Mouse (Mus musculus) small intestine, adult 2 months (tissue): ENCODE data around the gene H60c. TPM values are rescaled to one million over a fixed set of nuclear protein-coding genes. Genes with fewer than 3 reads are reported as not detected.
"Not testable (repeated sequence)": the region's sequence is repeated elsewhere in the genome, so short reads cannot be mapped to it uniquely, and the experiment has no call there.

Experiments used
- H3K27ac ChIP-seq: fragments of 200-500 bp; 2 replicates; pipeline ENCODE4 v1.5.1; 2012; ENCODE audit warnings: low read depth, low read length, control low read depth, inconsistent platforms; ENCODE audit not compliant: insufficient read depth
- H3K27me3 ChIP-seq: fragments of 200-500 bp; 2 replicates; pipeline ENCODE4 v1.6.1; 2012; ENCODE audit warnings: mild to moderate bottlenecking, moderate library complexity, low read length, inconsistent platforms; ENCODE audit not compliant: control insufficient read depth, insufficient read depth
- H3K36me3 ChIP-seq: fragments of 200-500 bp; 2 replicates; pipeline ENCODE4 v1.6.1; 2012; ENCODE audit warnings: mild to moderate bottlenecking, low read length, control low read depth, inconsistent platforms; ENCODE audit not compliant: control insufficient read depth, insufficient read depth
- H3K4me1 ChIP-seq: fragments of 200-500 bp; 2 replicates; pipeline ENCODE4 v1.6.1; 2012; ENCODE audit warnings: low read length, inconsistent platforms, mixed read lengths; ENCODE audit not compliant: control insufficient read depth, insufficient read depth, insufficient read length
- H3K4me3 ChIP-seq: fragments of 200-500 bp; 2 replicates; pipeline ENCODE4 v1.5.1; 2012; ENCODE audit warnings: low read depth, mild to moderate bottlenecking, control low read depth, inconsistent platforms, low read length, moderate library complexity
- CTCF ChIP-seq: fragments of 200-500 bp; IDR thresholded peaks from 2 replicates; pipeline ENCODE4 v1.5.1; 2012; ENCODE audit warnings: low read depth, mild to moderate bottlenecking, control low read depth, inconsistent platforms, low read length, moderate library complexity, mixed read lengths; ENCODE audit not compliant: insufficient replicate concordance, insufficient read length; ENCODE audit errors: extremely low read depth
- POLR2A ChIP-seq: fragments of 200-500 bp; IDR thresholded peaks from 2 replicates; pipeline ENCODE4 v1.6.1; 2012; ENCODE audit warnings: low read depth, mild to moderate bottlenecking, control low read depth, inconsistent platforms, low read length, moderate library complexity
- WGBS: fragments of 180-500 bp; shearing (Covaris S2); methylation state at CpG from one replicate; pipeline ENCODE4 v1.1.7; 2018; 5-methylcytosine and 5-hydroxymethylcytosine counted together
- polyA plus RNA-seq: library from polyadenylated mRNA; depleted of rRNA; stranded (reverse); fragments of >200 nt; gene quantifications from 2 replicates; pipeline ENCODE4 v1.2.3, GENCODE M21; 2012; rRNA removed

The H60c gene
- polyA plus RNA-seq, 1 experiment: not detected

DNA sequence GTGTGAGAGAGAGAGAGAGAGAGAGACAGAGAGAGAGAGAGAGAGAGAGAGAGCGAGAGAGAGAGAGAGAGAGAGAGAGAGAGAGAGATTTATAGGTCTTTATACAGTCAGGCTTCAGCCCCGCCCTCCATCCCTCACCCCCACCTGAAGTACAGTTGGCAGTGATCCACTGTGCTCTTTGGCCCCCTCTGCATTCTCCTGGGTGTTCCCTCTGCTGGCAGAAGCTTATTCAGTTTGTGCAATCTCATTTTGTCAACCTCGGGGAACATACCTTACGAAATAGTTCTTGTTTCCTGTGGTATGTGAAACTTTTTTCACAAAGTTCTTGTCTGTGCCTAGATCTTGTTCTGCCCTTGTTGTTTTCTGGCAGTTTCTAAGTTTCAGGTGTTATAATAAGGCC is 3.5 kb upstream of the H60c start:
- no peaks in the 10 kb centered on the region for H3K4me1 ChIP-seq
- no peaks in the 10 kb centered on the region for H3K27me3 ChIP-seq
- no peak overlapping the region for H3K27ac ChIP-seq
- no peaks in the 10 kb centered on the region for H3K36me3 ChIP-seq
- no peak overlapping the region for H3K4me3 ChIP-seq
- 13% methylated on average over 4 of the region's 4 CpGs for WGBS
- no peak for TF ChIP-seq CTCF
- TF ChIP-seq POLR2A: no peak

DNA sequence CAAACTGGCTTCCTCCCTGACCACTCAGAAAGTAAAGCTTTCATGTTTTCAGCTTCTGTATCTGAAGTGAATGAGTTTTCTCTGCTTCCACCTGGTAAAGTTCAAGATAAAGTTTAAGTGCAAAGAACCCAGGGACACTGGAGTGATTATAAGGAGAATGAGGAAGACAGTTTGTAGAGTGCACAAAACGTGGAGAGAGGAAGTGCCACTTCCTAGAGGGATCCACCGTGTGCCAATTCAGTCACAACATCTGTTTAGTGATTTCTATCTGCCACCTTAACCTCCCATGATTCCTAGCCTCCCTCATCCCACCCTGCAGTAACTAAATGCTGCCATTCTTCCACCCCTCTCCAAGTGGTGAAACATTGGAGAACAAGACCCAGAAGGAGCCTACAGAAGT is 842 bp downstream of the H60c start:
- no peak for TF ChIP-seq CTCF
- TF ChIP-seq POLR2A: no peak
- H3K4me1 ChIP-seq: no peaks in the 10 kb centered on the region
- H3K27me3 ChIP-seq: no peaks in the 10 kb centered on the region
- H3K4me3 ChIP-seq: no peak overlapping the region
- no peak overlapping the region for H3K27ac ChIP-seq
- 47% methylated on average over 2 of the region's 2 CpGs for WGBS
- no peaks in the 10 kb centered on the region for H3K36me3 ChIP-seq

DNA sequence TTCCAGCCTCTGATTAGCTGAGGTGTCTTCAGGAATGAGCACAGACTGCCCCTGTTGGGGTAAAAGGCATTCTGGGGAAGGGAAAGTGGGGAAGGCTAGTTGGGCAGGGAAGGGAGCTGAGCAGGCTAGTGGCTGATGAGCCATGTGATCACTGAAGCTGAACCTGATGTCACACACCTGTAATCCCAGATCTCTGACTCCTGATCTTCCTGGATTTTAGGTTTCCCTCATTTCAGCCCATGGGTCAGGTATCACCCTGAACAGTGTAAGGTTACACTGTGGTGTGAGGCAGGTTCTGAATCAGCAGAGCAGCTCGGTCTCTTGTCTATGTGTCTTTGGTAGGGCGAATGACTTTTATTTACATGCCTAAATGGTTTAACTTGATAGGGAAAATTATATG is 4.8 kb downstream of the H60c start:
- Histone ChIP-seq H3K27me3 (no peaks in the 10 kb centered on the region), H3K4me1 (no peaks in the 10 kb centered on the region), H3K27ac (no peak overlapping the region), H3K36me3 (no peaks in the 10 kb centered on the region), H3K4me3 (no peak overlapping the region)
- TF ChIP-seq POLR2A (no peak), CTCF (no peak)
- 67% methylated on average over 2 of the region's 2 CpGs for WGBS

DNA sequence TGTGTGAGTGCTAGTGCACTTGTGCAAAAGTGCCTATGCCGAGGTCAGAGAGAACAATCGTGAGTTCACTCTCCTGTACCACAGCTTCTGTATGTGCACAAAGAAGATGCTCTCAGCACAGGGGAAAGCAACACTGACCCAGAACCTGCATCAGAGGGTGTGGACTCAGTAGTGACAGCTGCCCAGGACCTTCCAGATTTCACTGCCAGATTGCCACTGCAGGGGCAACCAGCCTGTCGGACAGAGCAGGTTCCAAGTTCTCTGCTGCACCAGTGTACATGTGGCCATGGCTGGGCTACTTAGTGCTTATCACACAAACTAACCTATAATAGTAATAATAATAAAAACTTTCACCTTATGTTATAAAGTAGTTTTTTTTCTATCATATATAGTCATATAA is 10.2 kb downstream of the H60c start:
- no peak for TF ChIP-seq POLR2A
- no peak for TF ChIP-seq CTCF
- Histone ChIP-seq H3K27me3 (no peaks in the 10 kb centered on the region), H3K36me3 (no peaks in the 10 kb centered on the region), H3K27ac (no peak overlapping the region), H3K4me3 (no peak overlapping the region), H3K4me1 (no peaks in the 10 kb centered on the region)
- WGBS: 91% methylated on average over 3 of the region's 3 CpGs

DNA sequence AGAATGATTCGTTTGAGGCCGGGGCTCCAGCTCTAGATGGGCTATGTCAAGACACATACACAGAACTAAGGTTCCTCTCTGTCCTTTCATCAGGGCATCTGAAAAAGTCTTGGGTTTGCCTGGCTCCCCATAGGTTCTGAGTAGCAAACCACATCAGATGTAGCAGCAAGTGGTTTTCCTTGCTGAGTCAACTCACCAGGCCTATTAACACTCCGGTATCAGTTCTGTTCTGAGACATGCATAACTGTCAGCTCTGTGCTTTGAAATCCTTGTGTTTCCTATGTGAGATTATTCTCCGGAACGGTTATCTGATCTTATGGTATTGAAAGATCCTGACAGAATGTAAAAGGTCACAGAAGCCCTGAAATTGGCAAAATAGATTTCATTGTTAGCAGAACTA is 29.1 kb downstream of the H60c start:
- 74% methylated on average over 5 of the region's 5 CpGs for WGBS

DNA sequence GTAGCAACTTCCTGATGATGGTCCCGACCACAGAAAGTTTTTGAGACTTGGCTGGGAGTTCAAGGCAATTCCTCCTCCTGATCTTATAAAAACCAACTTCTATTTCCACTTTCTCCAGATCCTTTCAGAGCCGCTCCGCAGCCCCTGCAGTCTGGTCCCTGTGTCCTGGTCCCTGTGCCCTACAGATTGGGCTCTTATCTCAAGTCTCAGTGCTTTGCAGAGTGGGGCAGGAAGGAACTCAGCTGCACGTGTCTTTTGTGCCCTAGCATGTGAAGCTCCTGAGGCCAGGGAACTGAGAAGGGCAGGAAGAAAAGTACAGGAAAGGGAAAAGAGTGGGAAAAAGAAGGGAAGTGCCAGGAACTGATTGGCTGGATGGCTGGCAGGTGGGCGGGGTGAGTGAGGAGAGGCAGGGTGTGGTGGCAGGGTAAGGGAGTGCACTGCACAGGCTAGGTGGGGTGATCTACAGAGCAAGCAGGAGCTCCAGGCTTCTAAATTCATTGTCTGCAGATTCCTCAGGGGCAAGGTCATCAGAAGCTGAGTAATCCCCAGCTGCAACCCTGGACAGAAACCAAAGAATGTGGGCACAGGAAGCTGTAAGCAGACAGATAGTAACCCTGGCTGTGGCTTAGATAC is 30.8 kb downstream of the H60c start:
- Histone ChIP-seq H3K27ac (no peak overlapping the region), H3K36me3 (no peaks in the 10 kb centered on the region), H3K4me1 (no peaks in the 10 kb centered on the region), H3K4me3 (no peak overlapping the region), H3K27me3 (no peaks in the 10 kb centered on the region)
- WGBS: 56% methylated on average over 5 of the region's 5 CpGs
- no peak for TF ChIP-seq POLR2A
- no peak for TF ChIP-seq CTCF

More for the DNA sequence above, 29.1 kb downstream of the H60c start:
- H3K4me1 ChIP-seq, H3K36me3 ChIP-seq, H3K27ac ChIP-seq, H3K4me3 ChIP-seq, H3K27me3 ChIP-seq: not testable (repeated sequence)

DNA sequence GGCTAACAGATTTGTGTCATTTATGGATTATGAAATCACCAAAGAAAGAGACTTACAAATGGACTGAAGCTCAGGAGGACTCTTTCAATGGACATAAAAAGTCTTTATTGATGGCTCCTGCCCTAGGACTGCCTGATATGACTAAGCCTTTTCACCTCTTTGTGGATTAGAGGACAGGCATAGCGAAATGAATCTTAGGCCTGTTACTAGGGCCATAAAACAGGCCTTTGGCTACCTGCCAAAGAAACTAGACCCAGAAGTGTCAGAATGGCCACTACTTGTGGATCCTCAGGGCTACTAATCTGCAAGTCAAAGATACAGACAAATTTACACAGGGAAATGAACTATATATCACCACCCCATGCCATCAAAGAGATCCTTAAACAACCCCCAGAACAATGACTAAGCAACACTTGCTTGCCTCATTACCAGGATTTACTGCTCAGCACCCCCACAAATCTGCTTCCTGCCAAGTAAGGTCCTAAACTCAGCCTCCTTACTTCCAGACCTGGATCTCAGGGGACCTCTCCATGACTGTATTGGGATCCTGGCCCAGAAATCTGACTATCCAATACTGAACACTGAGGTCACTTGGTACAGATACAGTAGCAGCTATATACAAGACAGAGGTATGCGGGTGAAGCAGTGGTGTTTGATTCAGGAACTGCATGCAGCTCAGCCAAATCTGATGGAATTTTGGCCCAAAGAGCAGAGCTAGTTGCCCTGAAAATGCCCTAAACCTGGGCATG is 39.0 kb downstream of the H60c start:
- Histone ChIP-seq H3K4me3 (no peak overlapping the region), H3K4me1 (no peaks in the 10 kb centered on the region), H3K27ac (no peak overlapping the region), H3K27me3 (no peaks in the 10 kb centered on the region), H3K36me3 (no peaks in the 10 kb centered on the region)
- TF ChIP-seq POLR2A (no peak), CTCF (no peak)
- WGBS: 48% methylated on average over 2 of the region's 2 CpGs

Other genes with a start within 250 kb of the H60c start
- gene Ppp1r14c, start 98.3 kb upstream of the H60c start, polyA plus RNA-seq: 0.33 and 0.38 TPM in 2 replicates